Mouse (Mus musculus) cerebellum, adult (tissue): ENCODE measurements around the gene Nae1.
"Not testable (repeated sequence)": the region's sequence is repeated elsewhere in the genome, so short reads cannot be mapped to it uniquely, and the experiment has no call there.

ENCODE experiments used
- ATAC-seq: cut with Nextera tagmentation; 2 replicates; pipeline ENCODE4 v1.9.2; 2017; ENCODE audit warnings: mild to moderate bottlenecking, moderate library complexity, mixed read lengths; ENCODE audit not compliant: insufficient number of reproducible peaks, low FRiP score, low TSS enrichment

Nae1 gene

GRCm38 (mm10) chr8:104533971-104534778, at the start of gene Nae1, which contains the start of gene Car7:
TSS of gene Nae1 (minus strand) at chr8:104534637.
TSS of gene Car7 (plus strand) at chr8:104534689.
- peak; percentile 85 for ATAC-seq

- not testable (repeated sequence) for ATAC-seq
Measured at GRCm38 (mm10) chr8:104577606-104578005, 43.2 kb upstream of the Nae1 start.

GRCm38 (mm10) chr8:104576820-104577219, 42.4 kb upstream of the Nae1 start:
- no peak for ATAC-seq

- ATAC-seq: peak; percentile 89
Measured at GRCm38 (mm10) chr8:104570436-104571343, 36.3 kb upstream of the Nae1 start.

- no peak for ATAC-seq
Measured at GRCm38 (mm10) chr8:104569559-104569958, 35.1 kb upstream of the Nae1 start.

GRCm38 (mm10) chr8:104565457-104565798, 31.0 kb upstream of the Nae1 start:
- ATAC-seq: no peak; the same call in 1 of the 2 replicates

GRCm38 (mm10) chr8:104564633-104565456, 30.4 kb upstream of the Nae1 start:
- ATAC-seq: peak; percentile 93

- ATAC-seq: no peak
Measured at GRCm38 (mm10) chr8:104560731-104561130, 26.3 kb upstream of the Nae1 start.

- ATAC-seq: no peak
Measured at GRCm38 (mm10) chr8:104557226-104557625, 22.8 kb upstream of the Nae1 start.

- no peak for ATAC-seq
Measured at GRCm38 (mm10) chr8:104555191-104555590, 20.8 kb upstream of the Nae1 start.

- no peak for ATAC-seq
Measured at GRCm38 (mm10) chr8:104543440-104544045, 9.1 kb upstream of the Nae1 start.

- peak; percentile 37; the same call in 1 of the 2 replicates for ATAC-seq
Measured at GRCm38 (mm10) chr8:104542160-104542559, 7.7 kb upstream of the Nae1 start.

- ATAC-seq: peak; percentile 18; the same call in 1 of the 2 replicates
Measured at GRCm38 (mm10) chr8:104541515-104541880, 7.1 kb upstream of the Nae1 start.

- peak; percentile 50; the same call in 1 of the 2 replicates for ATAC-seq
Measured at GRCm38 (mm10) chr8:104540710-104541514, 6.5 kb upstream of the Nae1 start.

- ATAC-seq: 0 out of 2 replicates have a peak, but pooled peaks have one; percentile 8
Measured at GRCm38 (mm10) chr8:104540238-104540637, 5.8 kb upstream of the Nae1 start.

GRCm38 (mm10) chr8:104539566-104539965, 5.1 kb upstream of the Nae1 start:
- no peak for ATAC-seq

GRCm38 (mm10) chr8:104538896-104539295, 4.5 kb upstream of the Nae1 start:
- no peak for ATAC-seq

GRCm38 (mm10) chr8:104536028-104536427, 1.6 kb upstream of the Nae1 start:
- no peak for ATAC-seq

- no peak for ATAC-seq
Measured at GRCm38 (mm10) chr8:104535378-104535777, 941 bp upstream of the Nae1 start.
